1 mouse cellular context compared by ENCODE assay signal in genomic region chr14:33338684-33339083, GRCm38 (mm10).
TF ChIP-seq lines count a peak whose summit lies in the region.

No protein-coding gene starts in this region.

TF ChIP-seq in MEL, 35 proteins besides CTCF, POLR2A, EP300 and RAD21 (continued from another document):
- TF ChIP-seq ZNF384 (IDR thresholded peaks at IDR 0.05; ENCODE audit: low read depth, low read length) = no peak
- no peak for TF ChIP-seq MEF2A (IDR thresholded peaks at IDR 0.05; ENCODE audit: extremely low read depth, insufficient replicate concordance, low read depth, low read length, poor library complexity, severe bottlenecking)
- no peak for TF ChIP-seq TCF12 (IDR thresholded peaks at IDR 0.05; ENCODE audit: low read depth, low read length)
- TF ChIP-seq POLR2AphosphoS2 (IDR thresholded peaks at IDR 0.05; ENCODE audit: low read length) = no peak
- TF ChIP-seq KAT2A (conservative IDR thresholded peaks at IDR 0.05; ENCODE audit: low read depth, low read length) = no peak
- TF ChIP-seq NRF1 (IDR thresholded peaks at IDR 0.05; ENCODE audit: insufficient read depth, low read depth, low read length, poor library complexity, severe bottlenecking) = no peak
- TF ChIP-seq TBP (IDR thresholded peaks at IDR 0.05; ENCODE audit: low read depth, low read length) = no peak
- no peak for TF ChIP-seq MAX (IDR thresholded peaks at IDR 0.05; ENCODE audit: low read length)
- TF ChIP-seq MAZ (IDR thresholded peaks at IDR 0.05; ENCODE audit: low read depth, low read length) = no peak
